Mouse (Mus musculus) kidney, adult 2 months (tissue): ENCODE data around the gene Scg5.

Source experiments
- CTCF ChIP-seq: fragments of 200-500 bp; conservative IDR thresholded peaks from 2 replicates; pipeline ENCODE4 v1.5.1; 2011; ENCODE audit warnings: low read depth, mild to moderate bottlenecking, control low read depth, low read length, moderate library complexity, mixed read lengths; ENCODE audit not compliant: insufficient read depth, insufficient read length
- POLR2A ChIP-seq: fragments of 200-500 bp; IDR thresholded peaks from one replicate; pipeline ENCODE4 v1.6.1; 2011; ENCODE audit warnings: low read depth, low read length, control low read depth

- TF ChIP-seq POLR2A (no peak), CTCF (peak; percentile 68)
Observed at GRCm38 (mm10) chr2:113807640-113808039, 21.3 kb downstream of the Scg5 start.
